Mouse (Mus musculus): Measurements from ENCODE around the gene Smg1.
"Not testable (repeated sequence)": the region's sequence is repeated elsewhere in the genome, so short reads cannot be mapped to it uniquely, and the experiment has no call there.

Gene Smg1

GRCm38 (mm10) chr7:118249563-118249962 lies 6.1 kb upstream of the Smg1 start:
- no peak for DNase-seq (ENCODE audit: low read depth, low spot score)

GRCm38 (mm10) chr7:118248069-118248468 lies 4.6 kb upstream of the Smg1 start:
- DNase-seq (ENCODE audit: low read depth, low spot score), result no peak

GRCm38 (mm10) chr7:118245260-118245659 lies 1.8 kb upstream of the Smg1 start:
- DNase-seq (ENCODE audit: low read depth, low spot score), result no peak

GRCm38 (mm10) chr7:118242911-118243412 lies 508 bp downstream of the Smg1 start:
- no peak for DNase-seq (ENCODE audit: low read depth, low spot score)

GRCm38 (mm10) chr7:118242309-118242708 lies 1.2 kb downstream of the Smg1 start:
- no peak for DNase-seq (ENCODE audit: low read depth, low spot score)

- no peak for DNase-seq (ENCODE audit: low read depth, low spot score)
Observed at GRCm38 (mm10) chr7:118240402-118240801, 3.1 kb downstream of the Smg1 start.

- no peak for DNase-seq (ENCODE audit: low read depth, low spot score)
Observed at GRCm38 (mm10) chr7:118239996-118240395, 3.5 kb downstream of the Smg1 start.

- no peak for DNase-seq (ENCODE audit: low read depth, low spot score)
Observed at GRCm38 (mm10) chr7:118236949-118237348, 6.5 kb downstream of the Smg1 start.

- DNase-seq (ENCODE audit: low read depth, low spot score), result no peak
Observed at GRCm38 (mm10) chr7:118234236-118234635, 9.2 kb downstream of the Smg1 start.

GRCm38 (mm10) chr7:118232613-118233012 lies 10.9 kb downstream of the Smg1 start:
- peak; percentile 54 for DNase-seq (ENCODE audit: low read depth, low spot score)

- no peak for DNase-seq (ENCODE audit: low read depth, low spot score)
Observed at GRCm38 (mm10) chr7:118219777-118220176, 23.7 kb downstream of the Smg1 start.

- no peak for DNase-seq (ENCODE audit: low read depth, low spot score)
Observed at GRCm38 (mm10) chr7:118206396-118206795, 37.1 kb downstream of the Smg1 start.

GRCm38 (mm10) chr7:118195756-118196155 lies 47.7 kb downstream of the Smg1 start:
- no peak for DNase-seq (ENCODE audit: low read depth, low spot score)

- no peak for DNase-seq (ENCODE audit: low read depth, low spot score)
Observed at GRCm38 (mm10) chr7:118185878-118186277, 57.6 kb downstream of the Smg1 start.

GRCm38 (mm10) chr7:118184604-118185003 lies 58.9 kb downstream of the Smg1 start:
- DNase-seq (ENCODE audit: low read depth, low spot score), result no peak

GRCm38 (mm10) chr7:118181123-118181522 lies 62.3 kb downstream of the Smg1 start:
- DNase-seq (ENCODE audit: low read depth, low spot score), result no peak

- DNase-seq (ENCODE audit: low read depth, low spot score), result no peak
Observed at GRCm38 (mm10) chr7:118179782-118180181, 63.7 kb downstream of the Smg1 start.

GRCm38 (mm10) chr7:118175821-118176355 lies 67.6 kb downstream of the Smg1 start:
- no peak for DNase-seq (ENCODE audit: low read depth, low spot score)

- DNase-seq (ENCODE audit: low read depth, low spot score), result not testable (repeated sequence)
Observed at GRCm38 (mm10) chr7:118170125-118170524, 73.3 kb downstream of the Smg1 start.

GRCm38 (mm10) chr7:118163006-118163405 lies 80.5 kb downstream of the Smg1 start:
- no peak for DNase-seq (ENCODE audit: low read depth, low spot score)

GRCm38 (mm10) chr7:118160121-118160520 lies 83.3 kb downstream of the Smg1 start:
- DNase-seq (ENCODE audit: low read depth, low spot score), result no peak

- no peak for DNase-seq (ENCODE audit: low read depth, low spot score)
Observed at GRCm38 (mm10) chr7:118156461-118156860, 87.0 kb downstream of the Smg1 start.

GRCm38 (mm10) chr7:118154150-118154549 lies 89.3 kb downstream of the Smg1 start:
- no peak for DNase-seq (ENCODE audit: low read depth, low spot score)

- no peak for DNase-seq (ENCODE audit: low read depth, low spot score)
Observed at GRCm38 (mm10) chr7:118143602-118144001, 99.9 kb downstream of the Smg1 start.

Data from A20 (cell line).